Mouse (Mus musculus) midbrain, embryonic 16.5 days (tissue): ENCODE measurements around the gene Olfr1444. TPM values are rescaled to one million over a fixed set of nuclear protein-coding genes. Genes with fewer than 3 reads are reported as not detected.

ENCODE experiments used
- ATAC-seq: fragments of 200-750 bp; cut with Nextera tagmentation; 2 replicates; pipeline ENCODE4 v1.8.0; 2017; ENCODE audit warnings: moderate TSS enrichment
- H3K27ac ChIP-seq: fragments of 300-500 bp; sonication (generic); 2 replicates; pipeline ENCODE4 v1.5.1; 2014; ENCODE audit warnings: mild to moderate bottlenecking, low read length, mixed read lengths
- H3K27me3 ChIP-seq: fragments of 300-500 bp; sonication (generic); 2 replicates; pipeline ENCODE4 v1.6.1; 2014; ENCODE audit warnings: low read depth, low read length, mixed read lengths; ENCODE audit not compliant: control insufficient read depth, insufficient read depth
- H3K36me3 ChIP-seq: fragments of 300-500 bp; sonication (generic); 2 replicates; pipeline ENCODE4 v1.6.1; 2014; ENCODE audit warnings: mild to moderate bottlenecking, low read length, moderate library complexity, mixed read lengths; ENCODE audit not compliant: control insufficient read depth, insufficient read depth
- H3K4me1 ChIP-seq: fragments of 300-500 bp; sonication (generic); 2 replicates; pipeline ENCODE4 v1.6.1; 2014; ENCODE audit warnings: mild to moderate bottlenecking, low read length, mixed read lengths; ENCODE audit not compliant: control insufficient read depth, insufficient read depth
- H3K4me2 ChIP-seq: fragments of 300-500 bp; sonication (generic); 2 replicates; pipeline ENCODE4 v1.6.1; 2014; ENCODE audit warnings: mild to moderate bottlenecking, low read length, mixed read lengths
- H3K4me3 ChIP-seq: fragments of 300-500 bp; sonication (generic); 2 replicates; pipeline ENCODE4 v1.5.1; 2014; ENCODE audit warnings: low read depth, mild to moderate bottlenecking, low read length, moderate library complexity, mixed read lengths
- H3K9ac ChIP-seq: fragments of 300-500 bp; sonication (generic); 2 replicates; pipeline ENCODE4 v1.6.1; 2014; ENCODE audit warnings: low read depth, low read length, mixed read lengths
- H3K9me3 ChIP-seq: fragments of 300-500 bp; sonication (generic); replicated peaks from 2 replicates; pipeline ENCODE4 v1.6.1; 2014; ENCODE audit warnings: mild to moderate bottlenecking, low read length, mixed read lengths; ENCODE audit not compliant: control insufficient read depth, poor library complexity, severe bottlenecking
- WGBS: fragments of 180-500 bp; shearing (Covaris S2); extraction: QIAGEN DNeasy Blood & Tissue Kit; methylation state at CpG from one replicate; pipeline ENCODE4 v1.1.7; 2014; 5-methylcytosine and 5-hydroxymethylcytosine counted together
- polyA plus RNA-seq: library from polyadenylated mRNA; unstranded; fragments of >200 nt; fragmentation: Nextera tagmentation; extraction: Ambion mirVana; gene quantifications from 2 replicates; pipeline ENCODE4 v1.2.1, GENCODE M21; 2015

The Olfr1444 gene
- polyA plus RNA-seq, 1 experiment from 2014 or later: not detected

DNA sequence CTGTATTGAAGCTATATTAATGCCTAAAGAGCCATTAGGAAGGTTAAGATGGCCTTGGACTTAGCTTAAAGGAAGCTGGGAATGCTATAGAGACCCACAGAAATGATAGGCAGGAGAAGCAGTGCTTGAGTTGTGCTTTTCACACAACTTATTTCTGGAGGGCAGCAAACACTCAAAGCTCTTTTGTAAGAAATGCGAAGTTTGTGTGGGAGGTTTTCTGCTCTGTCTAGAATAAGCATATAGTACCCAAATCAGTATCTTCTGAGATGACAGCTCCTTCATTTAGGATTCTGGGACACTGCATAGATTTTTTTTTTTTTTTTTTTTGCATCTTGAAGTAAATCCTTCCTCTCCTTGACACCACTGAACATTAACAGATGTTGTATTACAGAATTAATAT, 18.6 kb upstream of the Olfr1444 start:
- Histone ChIP-seq H3K27me3 (no peaks in the 10 kb centered on the region), H3K9me3 (no peaks in the 10 kb centered on the region), H3K4me3 (no peak overlapping the region), H3K4me2 (no peak overlapping the region), H3K4me1 (no peaks in the 10 kb centered on the region), H3K36me3 (no peaks in the 10 kb centered on the region), H3K9ac (no peak overlapping the region), H3K27ac (no peak overlapping the region)
- 89% methylated on average over 1 of the region's 1 CpGs for WGBS
- ATAC-seq: no peak

DNA sequence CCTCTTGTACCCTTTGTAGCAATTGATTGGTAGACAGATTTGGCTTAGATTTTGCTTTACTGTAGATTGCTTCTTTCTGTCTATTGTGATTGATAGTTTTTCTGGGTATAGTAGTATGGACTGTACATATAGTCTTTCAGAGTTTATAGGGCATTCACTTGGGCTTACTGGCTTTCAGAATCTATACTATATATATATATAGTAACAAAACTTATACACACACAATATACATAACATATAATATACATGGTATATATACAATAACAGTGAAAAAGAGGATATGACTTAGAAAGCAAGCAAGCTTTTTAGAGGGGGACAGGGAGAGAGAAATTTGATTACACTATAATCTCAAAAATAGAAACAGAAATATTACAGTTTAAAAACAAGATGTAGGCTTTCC, 10.7 kb upstream of the Olfr1444 start, which contains the start of gene Gm5244:
Gene Gm5244 (plus strand): TSS at position 301 of the 400 bp plus-strand sequence.
- Histone ChIP-seq H3K36me3 (no peaks in the 10 kb centered on the region), H3K4me1 (no peaks in the 10 kb centered on the region), H3K9ac (no peak within 1 kb of the TSS), H3K27ac (no peak within 1 kb of the TSS), H3K4me2 (no peak within 1 kb of the TSS), H3K4me3 (no peak within 1 kb of the TSS), H3K9me3 (no peaks in the 10 kb centered on the region), H3K27me3 (no peaks in the 10 kb centered on the region)
- ATAC-seq: no peak

- WGBS: 77% methylated on average over 2 of the region's 2 CpGs
- no peaks in the 10 kb centered on the region for H3K36me3 ChIP-seq
- no peaks in the 10 kb centered on the region for H3K27me3 ChIP-seq
- H3K9me3 ChIP-seq: 0 out of 2 replicates have a peak, but pooled peaks cover 4% of the 10 kb centered on the region
- no peak within 1 kb of the TSS for H3K27ac ChIP-seq
- H3K9ac ChIP-seq: no peak within 1 kb of the TSS
- no peak for ATAC-seq
- no peaks in the 10 kb centered on the region for H3K4me1 ChIP-seq
- no peak within 1 kb of the TSS for H3K4me3 ChIP-seq
- no peak within 1 kb of the TSS for H3K4me2 ChIP-seq
Observed at GRCm38 (mm10) chr19:12883555-12883954, 26.5 kb downstream of the Olfr1444 start, which contains the start of gene Olfr1445. Gene Olfr1445, plus strand, starts transcription at chr19:12883855.

GRCm38 (mm10) chr19:12893424-12893823, 36.3 kb downstream of the Olfr1444 start, which contains the start of gene Olfr1446:
Gene Olfr1446, minus strand, starts transcription at chr19:12893524.
- no peaks in the 10 kb centered on the region for H3K9me3 ChIP-seq
- H3K4me2 ChIP-seq: no peak within 1 kb of the TSS
- no peak within 1 kb of the TSS for H3K9ac ChIP-seq
- ATAC-seq: no peak
- H3K27me3 ChIP-seq: no peaks in the 10 kb centered on the region
- no peaks in the 10 kb centered on the region for H3K36me3 ChIP-seq
- WGBS: 80% methylated on average over 1 of the region's 1 CpGs
- H3K27ac ChIP-seq: no peak within 1 kb of the TSS
- H3K4me3 ChIP-seq: no peak within 1 kb of the TSS
- H3K4me1 ChIP-seq: no peaks in the 10 kb centered on the region

DNA sequence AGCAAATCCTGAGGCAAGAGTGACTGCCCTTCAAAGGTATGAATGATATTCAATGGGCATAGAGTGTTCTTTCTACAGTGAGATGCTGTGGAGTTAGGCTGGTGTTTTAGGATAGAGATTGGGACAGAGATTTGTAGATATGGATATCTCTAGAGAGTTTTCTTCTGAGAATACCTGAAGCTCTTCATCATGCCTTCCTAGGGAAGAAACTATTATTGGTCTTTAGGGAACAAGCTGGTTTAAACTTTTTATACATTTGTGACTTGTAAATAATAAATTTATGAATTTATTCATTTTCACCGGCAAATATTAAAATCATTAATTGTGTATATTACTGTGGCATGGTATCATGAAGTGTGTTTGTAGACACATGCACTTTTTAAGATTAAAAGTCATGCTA, 46.6 kb downstream of the Olfr1444 start, which contains the start of gene Olfr1447:
Gene Olfr1447 (minus strand): TSS at position 101 of the 400 bp plus-strand sequence.
- no peak for ATAC-seq
- no peaks in the 10 kb centered on the region for H3K4me1 ChIP-seq
- no peaks in the 10 kb centered on the region for H3K9me3 ChIP-seq
- H3K36me3 ChIP-seq: no peaks in the 10 kb centered on the region
- H3K27ac ChIP-seq: no peak within 1 kb of the TSS
- H3K9ac ChIP-seq: no peak within 1 kb of the TSS
- no peak within 1 kb of the TSS for H3K4me3 ChIP-seq
- H3K27me3 ChIP-seq: no peaks in the 10 kb centered on the region
- H3K4me2 ChIP-seq: no peak within 1 kb of the TSS
- 92% methylated on average over 1 of the region's 1 CpGs for WGBS

Other genes with a start within 250 kb of the Olfr1444 start
- gene Glyat, start 224.0 kb upstream of the Olfr1444 start, polyA plus RNA-seq: not detected in 2 replicates
- not detected in 2 replicates for gene Olfr1442, start 186.8 kb upstream of the Olfr1444 start, polyA plus RNA-seq
- gene Olfr1443, start 179.2 kb upstream of the Olfr1444 start, polyA plus RNA-seq: not detected in 2 replicates
- gene Keg1, start 161.5 kb upstream of the Olfr1444 start, polyA plus RNA-seq: not detected in 2 replicates
- gene Cntf, start 91.7 kb upstream of the Olfr1444 start, polyA plus RNA-seq: 1.4 and 2.0 TPM in 2 replicates
- 11.0 and 12.0 TPM in 2 replicates for gene Zfp91, start 61.2 kb upstream of the Olfr1444 start, polyA plus RNA-seq
- 0.63 and 0.85 TPM in 2 replicates for gene Lpxn, start 61.1 kb upstream of the Olfr1444 start, polyA plus RNA-seq
- not detected in 2 replicates for gene Gm5244, start 10.6 kb upstream of the Olfr1444 start, polyA plus RNA-seq
- not detected in 2 replicates for gene Olfr1445, start 26.6 kb downstream of the Olfr1444 start, polyA plus RNA-seq
- gene Olfr1446, start 36.2 kb downstream of the Olfr1444 start, polyA plus RNA-seq: not detected in 2 replicates
- gene Olfr1447, start 46.5 kb downstream of the Olfr1444 start, polyA plus RNA-seq: not detected in 2 replicates
- gene Olfr1448, start 67.1 kb downstream of the Olfr1444 start, polyA plus RNA-seq: not detected in 2 replicates
- gene Olfr1449, start 73.6 kb downstream of the Olfr1444 start, polyA plus RNA-seq: not detected in 2 replicates
- gene Olfr1450, start 93.0 kb downstream of the Olfr1444 start, polyA plus RNA-seq: not detected in 2 replicates
- not detected in 2 replicates for gene Olfr1451, start 137.7 kb downstream of the Olfr1444 start, polyA plus RNA-seq
- not detected in 2 replicates for gene Olfr1453, start 171.0 kb downstream of the Olfr1444 start, polyA plus RNA-seq
- gene Olfr1454, start 203.3 kb downstream of the Olfr1444 start, polyA plus RNA-seq: not detected in 2 replicates
- not detected in 2 replicates for gene Olfr1457, start 240.6 kb downstream of the Olfr1444 start, polyA plus RNA-seq
- gene Olfr1458, start 249.5 kb downstream of the Olfr1444 start, polyA plus RNA-seq: not detected in 2 replicates